8 mouse cellular contexts compared by ENCODE assay signal in the genomic region with DNA sequence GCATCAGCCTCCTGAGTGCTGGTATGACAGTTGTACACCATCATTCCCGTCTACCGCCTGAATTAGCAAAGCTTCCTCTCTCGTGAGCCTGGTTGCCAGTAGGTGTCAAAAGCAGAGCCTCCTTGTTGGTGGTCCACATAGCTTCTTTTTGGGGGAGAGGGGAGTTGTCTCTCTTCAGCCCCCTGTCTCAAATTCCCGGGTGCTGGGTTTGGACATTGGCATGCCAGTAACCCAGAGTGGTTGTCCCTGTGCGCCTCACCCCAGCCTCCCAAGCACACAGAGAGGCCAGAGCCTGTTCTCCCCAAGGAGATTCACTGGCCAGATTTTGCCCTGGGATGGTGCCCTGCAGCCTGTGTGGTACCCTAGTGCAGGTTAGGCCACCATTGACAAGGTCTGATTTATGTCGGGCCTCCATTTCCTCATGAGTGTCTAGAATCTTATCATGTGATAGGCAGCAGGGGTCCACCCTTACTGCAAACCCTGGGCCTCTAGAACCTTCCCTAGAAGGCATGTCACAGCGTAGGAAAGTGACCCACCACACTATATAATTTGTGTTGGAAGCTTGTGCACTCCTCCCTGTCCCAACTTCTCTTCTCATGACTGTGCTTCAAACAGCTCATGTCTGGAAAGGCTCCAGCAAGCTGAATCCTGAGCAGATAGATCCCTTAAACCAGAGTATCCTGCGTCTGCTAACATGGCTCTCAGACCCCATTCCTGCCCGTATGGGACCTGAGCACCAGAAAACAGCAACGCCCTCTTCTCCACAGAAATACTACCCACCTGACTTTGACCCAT. TPM values are rescaled to one million over a fixed set of nuclear protein-coding genes. Genes with fewer than 3 reads are reported as not detected.
DNase-seq lines count a peak whose midpoint lies in the region; ATAC-seq and TF ChIP-seq lines count a peak whose summit lies in the region.

No protein-coding gene starts in this region.

- no peak for TF ChIP-seq RAD21 in MEL (IDR thresholded peaks at IDR 0.05; ENCODE audit: low read depth, low read length)

- WGBS in heart, embryonic 14.5 days: 68% methylated on average over 10 of the region's 10 CpGs
- 74% methylated on average over 10 of the region's 10 CpGs for WGBS in forebrain, embryonic 14.5 days
- 54% methylated on average over 10 of the region's 10 CpGs for WGBS in liver, embryonic 15.5 days (ENCODE audit: insufficient replicate concordance)

- no peaks in the 10 kb centered on the region for H3K9me3 ChIP-seq in heart, embryonic 14.5 days (ENCODE audit: control insufficient read depth, low read length)
- H3K9me3 ChIP-seq in MEL (replicated peaks; ENCODE audit: insufficient read depth, low read length): no peaks in the 10 kb centered on the region
- H3K9me3 ChIP-seq in forebrain, embryonic 14.5 days (replicated peaks; ENCODE audit: control insufficient read depth, low read length): no peaks in the 10 kb centered on the region
- no peaks in the 10 kb centered on the region for H3K9me3 ChIP-seq in liver, embryonic 15.5 days (replicated peaks)

- peaks cover 18% of the 10 kb centered on the region in 2 experiments for H3K4me1 ChIP-seq in heart, embryonic 14.5 days (ENCODE audit: control insufficient read depth in 2 of 2, insufficient read depth in 2 of 2, low read length in 2 of 2)
- H3K4me1 ChIP-seq in MEL (ENCODE audit: control insufficient read depth in 1 of 2, insufficient read depth in 2 of 2, low read length in 2 of 2): peaks cover 6 to 15% of the 10 kb centered on the region in 2 experiments; a peak in 3 of 4 replicates
- H3K4me1 ChIP-seq in forebrain, embryonic 14.5 days (ENCODE audit: control insufficient read depth, insufficient read depth, low read length): peaks cover 17% of the 10 kb centered on the region
- H3K4me1 ChIP-seq in liver, embryonic 15.5 days (replicated peaks): peaks cover 49% of the 10 kb centered on the region

- H3K79me2 ChIP-seq in MEL (ENCODE audit: control insufficient read depth, insufficient read depth, low read length, poor library complexity): peaks cover 10% of the 10 kb centered on the region

- TF ChIP-seq CTCF in MEL (IDR thresholded peaks at IDR 0.05 in 2 of 3, conservative IDR thresholded peaks at IDR 0.05 in 1 of 3; ENCODE audit: control insufficient read depth in 1 of 3, insufficient read depth in 1 of 3, low read depth in 2 of 3, low read length in 3 of 3, poor library complexity in 1 of 3, severe bottlenecking in 1 of 3): no peak

- H3K27me3 ChIP-seq in heart, embryonic 14.5 days (ENCODE audit: control insufficient read depth, insufficient read depth, low read length): peaks cover 6% of the 10 kb centered on the region
- no peaks in the 10 kb centered on the region for H3K27me3 ChIP-seq in MEL (ENCODE audit: control insufficient read depth in 1 of 2, insufficient read depth in 2 of 2, low read length in 2 of 2)
- no peaks in the 10 kb centered on the region for H3K27me3 ChIP-seq in forebrain, embryonic 14.5 days (replicated peaks; ENCODE audit: control insufficient read depth, insufficient read depth, low read length)
- H3K27me3 ChIP-seq in liver, embryonic 15.5 days: 0 out of 2 replicates have a peak, but pooled peaks cover under 1% of the 10 kb centered on the region

- peaks cover 36% of the 10 kb centered on the region for H3K36me3 ChIP-seq in heart, embryonic 14.5 days (ENCODE audit: control insufficient read depth, insufficient read depth, low read length)
- peaks cover 0 to 5% of the 10 kb centered on the region in 2 experiments; a peak in 1 of 4 replicates for H3K36me3 ChIP-seq in MEL (ENCODE audit: control insufficient read depth in 1 of 2, insufficient read depth in 2 of 2, low read length in 2 of 2)
- peaks cover 29% of the 10 kb centered on the region for H3K36me3 ChIP-seq in forebrain, embryonic 14.5 days (ENCODE audit: control insufficient read depth, insufficient read depth, low read length)
- H3K36me3 ChIP-seq in liver, embryonic 15.5 days (replicated peaks): peaks cover 32% of the 10 kb centered on the region

- intact Hi-C loops in heart, postnatal 14 days (cut with DNase I): loop anchor here (10.0 kb wide), 2 partner anchors 255 to 295 kb away; a partner anchor contains a TSS
- intact Hi-C loops in left cerebral cortex, postnatal 10 days (cut with DNase I): loop anchor here (5.0 kb wide), 1 partner anchor 258 kb away; no protein-coding TSS in a partner anchor

- H3K9ac ChIP-seq in heart, embryonic 14.5 days (ENCODE audit: low read length): peak overlapping the region; percentile 78
- peak overlapping the region; percentile 62 for H3K9ac ChIP-seq in MEL (ENCODE audit: control insufficient read depth, low read depth, low read length, poor library complexity, severe bottlenecking)
- H3K9ac ChIP-seq in forebrain, embryonic 14.5 days (ENCODE audit: low read length): peak overlapping the region; percentile 62
- peak overlapping the region; percentile 65 for H3K9ac ChIP-seq in liver, embryonic 15.5 days

- no peak for DNase-seq in heart, postnatal 14 days
- DNase-seq in MEL (ENCODE audit: low read depth, low spot score): no peak
- DNase-seq in forebrain, embryonic 14.5 days (ENCODE audit: low spot score): no peak
- DNase-seq in spleen, postnatal 36 days (ENCODE audit: low spot score in 2 of 2): no peak
- no peak for DNase-seq in left cerebral cortex, postnatal 10 days (ENCODE audit: extremely low spot score in 1 of 2, low spot score in 2 of 2)
- DNase-seq in left cerebral cortex, adult 8-10 months (ENCODE audit: low spot score in 2 of 2): no peak

- ATAC-seq in heart, embryonic 14.5 days (ENCODE audit: insufficient number of reproducible peaks, insufficient read depth, low FRiP score, low read depth): no peak
- no peak for ATAC-seq in forebrain, embryonic 14.5 days
- ATAC-seq in liver, embryonic 15.5 days (ENCODE audit: insufficient read depth): no peak

- no peak for TF ChIP-seq EP300 in MEL (IDR thresholded peaks at IDR 0.05; ENCODE audit: low read depth in 1 of 2, low read length in 2 of 2)

- peak overlapping the region; percentile 68 to 98; a peak in 2 of 4 replicates for H3K27ac ChIP-seq in heart, embryonic 14.5 days (replicated peaks in 1 of 2; ENCODE audit: control insufficient read depth in 1 of 2, insufficient read depth in 1 of 2, low read depth in 2 of 2, low read length in 2 of 2)
- H3K27ac ChIP-seq in MEL (ENCODE audit: control insufficient read depth, low read depth, low read length): no peak overlapping the region
- H3K27ac ChIP-seq in forebrain, embryonic 14.5 days (ENCODE audit: low read depth, low read length): peak overlapping the region; percentile 16
- peak overlapping the region; percentile 95 for H3K27ac ChIP-seq in liver, embryonic 15.5 days (replicated peaks)

- H3K4me2 ChIP-seq in heart, embryonic 14.5 days (ENCODE audit: low read length): peak overlapping the region; percentile 75
- H3K4me2 ChIP-seq in forebrain, embryonic 14.5 days (ENCODE audit: low read length): peak overlapping the region; percentile 64
- H3K4me2 ChIP-seq in liver, embryonic 15.5 days: peak overlapping the region; percentile 75

- no peak for TF ChIP-seq POLR2A in MEL (IDR thresholded peaks at IDR 0.05; ENCODE audit: control insufficient read depth in 1 of 2, insufficient read depth in 1 of 2, low read depth in 1 of 2, low read length in 2 of 2, poor library complexity in 1 of 2)

- H3K4me3 ChIP-seq in heart, embryonic 14.5 days (ENCODE audit: control insufficient read depth in 1 of 2, insufficient read depth in 1 of 2, low read depth in 1 of 2, low read length in 2 of 2): peak overlapping the region; percentile 61 to 95
- peak overlapping the region; percentile 61 to 67 for H3K4me3 ChIP-seq in MEL (ENCODE audit: control insufficient read depth in 1 of 2, insufficient read depth in 1 of 2, low read depth in 2 of 2, low read length in 2 of 2)
- peak overlapping the region; percentile 51 for H3K4me3 ChIP-seq in forebrain, embryonic 14.5 days (ENCODE audit: low read depth, low read length)
- peak overlapping the region; percentile 78 for H3K4me3 ChIP-seq in liver, embryonic 15.5 days (replicated peaks)

RNA-seq across cellular contexts. Expression of a gene that starts 1.2 kb away (rescaled TPM):
- polyA plus RNA-seq in heart, embryonic 14.5 days (2014; fragmentation: Nextera tagmentation; extraction: Ambion mirVana): 8.9 and 13.5 TPM in 2 replicates
- total RNA-seq in heart, postnatal 14 days (2021): 10 to 100 TPM; 10.8 to 12.6 TPM
- total RNA-seq in MEL (2012; rRNA removed): 17.6 and 18.6 TPM in 2 replicates
- 10 to 100 TPM; 25.2 to 91.8 TPM for polyA plus RNA-seq in MEL (2012; ENCODE audit: insufficient read depth in 1 of 2, insufficient read length in 2 of 2, low read depth in 1 of 2, low replicate concordance in 2 of 2, missing spikeins in 1 of 2)
- polyA plus RNA-seq in forebrain, embryonic 14.5 days (2014; fragmentation: Nextera tagmentation; extraction: Ambion mirVana): 25.4 and 26.1 TPM in 2 replicates
- polyA plus RNA-seq in liver, embryonic 15.5 days (2015; fragmentation: Nextera tagmentation; extraction: Ambion mirVana): 7.2 and 9.7 TPM in 2 replicates
- total RNA-seq in left cerebral cortex, postnatal 10 days (2021): 10 to 100 TPM; 12.7 to 16.5 TPM
- total RNA-seq in left cerebral cortex, adult 8-10 months (2022): 10 to 100 TPM; 12.9 to 16.9 (median 15.0) TPM

RNA-seq across cellular contexts. Expression of a gene that starts 7.7 kb away (rescaled TPM):
- 1.0 and 1.3 TPM in 2 replicates for polyA plus RNA-seq in heart, embryonic 14.5 days (2014; fragmentation: Nextera tagmentation; extraction: Ambion mirVana)
- total RNA-seq in heart, postnatal 14 days (2021): under 1 TPM; 0.63 to 0.81 TPM
- 0.15 TPM in 1 of 2 replicates, not detected in the other for total RNA-seq in MEL (2012; rRNA removed)
- under 1 TPM in 1 of 2 experiments, not detected in 1; 0.86 TPM for polyA plus RNA-seq in MEL (2012; ENCODE audit: insufficient read depth in 1 of 2, insufficient read length in 2 of 2, low read depth in 1 of 2, low replicate concordance in 2 of 2, missing spikeins in 1 of 2)
- polyA plus RNA-seq in forebrain, embryonic 14.5 days (2014; fragmentation: Nextera tagmentation; extraction: Ambion mirVana): 2.6 and 3.8 TPM in 2 replicates
- polyA plus RNA-seq in liver, embryonic 15.5 days (2015; fragmentation: Nextera tagmentation; extraction: Ambion mirVana): 9.2 and 10.0 TPM in 2 replicates
- total RNA-seq in left cerebral cortex, postnatal 10 days (2021): 1 to 10 TPM; 2.8 to 4.2 TPM
- total RNA-seq in left cerebral cortex, adult 8-10 months (2022): 1 to 10 TPM; 1.1 to 2.5 (median 1.7) TPM

RNA-seq across cellular contexts. Expression of a gene that starts 10.1 kb away (rescaled TPM):
- polyA plus RNA-seq in heart, embryonic 14.5 days (2014; fragmentation: Nextera tagmentation; extraction: Ambion mirVana): 7.1 and 7.3 TPM in 2 replicates
- total RNA-seq in heart, postnatal 14 days (2021): 1 to 10 TPM; 1.3 to 3.1 TPM
- 0.26 and 0.31 TPM in 2 replicates for total RNA-seq in MEL (2012; rRNA removed)
- under 1 TPM in 1 of 2 experiments, not detected in 1; 0.89 TPM for polyA plus RNA-seq in MEL (2012; ENCODE audit: insufficient read depth in 1 of 2, insufficient read length in 2 of 2, low read depth in 1 of 2, low replicate concordance in 2 of 2, missing spikeins in 1 of 2)
- polyA plus RNA-seq in forebrain, embryonic 14.5 days (2014; fragmentation: Nextera tagmentation; extraction: Ambion mirVana): 109 and 111 TPM in 2 replicates
- polyA plus RNA-seq in liver, embryonic 15.5 days (2015; fragmentation: Nextera tagmentation; extraction: Ambion mirVana): 0.18 and 0.32 TPM in 2 replicates
- 10 to 100 TPM; 50.3 to 57.4 TPM for total RNA-seq in left cerebral cortex, postnatal 10 days (2021)
- total RNA-seq in left cerebral cortex, adult 8-10 months (2022): 10 to 100 TPM; 34.8 to 38.9 (median 37.7) TPM

RNA-seq across cellular contexts. Expression of a gene that starts 10.8 kb away (rescaled TPM):
- 4.5 and 5.1 TPM in 2 replicates for polyA plus RNA-seq in heart, embryonic 14.5 days (2014; fragmentation: Nextera tagmentation; extraction: Ambion mirVana)
- total RNA-seq in heart, postnatal 14 days (2021): 1 to 10 TPM; 3.3 to 4.1 TPM
- total RNA-seq in MEL (2012; rRNA removed): 1.6 and 2.0 TPM in 2 replicates
- polyA plus RNA-seq in MEL (2012; ENCODE audit: insufficient read depth in 1 of 2, insufficient read length in 2 of 2, low read depth in 1 of 2, low replicate concordance in 2 of 2, missing spikeins in 1 of 2): 1 to 10 TPM in 1 of 2 experiments, not detected in 1; 1.1 TPM
- 9.8 and 10.3 TPM in 2 replicates for polyA plus RNA-seq in forebrain, embryonic 14.5 days (2014; fragmentation: Nextera tagmentation; extraction: Ambion mirVana)
- 2.3 and 2.8 TPM in 2 replicates for polyA plus RNA-seq in liver, embryonic 15.5 days (2015; fragmentation: Nextera tagmentation; extraction: Ambion mirVana)
- total RNA-seq in left cerebral cortex, postnatal 10 days (2021): 1 to 10 TPM; 3.2 to 5.3 TPM
- total RNA-seq in left cerebral cortex, adult 8-10 months (2022): 1 to 10 TPM; 3.5 to 5.2 (median 4.0) TPM

RNA-seq across cellular contexts. Expression of a gene that starts 26.2 kb away (rescaled TPM):
- polyA plus RNA-seq in heart, embryonic 14.5 days (2014; fragmentation: Nextera tagmentation; extraction: Ambion mirVana): 1.6 and 1.8 TPM in 2 replicates
- total RNA-seq in heart, postnatal 14 days (2021): under 1 TPM in 1 of 2 experiments, not detected in 1; 0.74 TPM
- not detected in 2 replicates for total RNA-seq in MEL (2012; rRNA removed)
- polyA plus RNA-seq in MEL (2012; ENCODE audit: insufficient read depth in 1 of 2, insufficient read length in 2 of 2, low read depth in 1 of 2, low replicate concordance in 2 of 2, missing spikeins in 1 of 2): not detected
- 106 and 121 TPM in 2 replicates for polyA plus RNA-seq in forebrain, embryonic 14.5 days (2014; fragmentation: Nextera tagmentation; extraction: Ambion mirVana)
- 0.13 and 0.50 TPM in 2 replicates for polyA plus RNA-seq in liver, embryonic 15.5 days (2015; fragmentation: Nextera tagmentation; extraction: Ambion mirVana)
- 100 to 1,000 TPM in 1 of 2 experiments, 10 to 100 TPM in 1; 99.7 to 111 TPM for total RNA-seq in left cerebral cortex, postnatal 10 days (2021)
- total RNA-seq in left cerebral cortex, adult 8-10 months (2022): 10 to 100 TPM; 73.6 to 91.7 (median 81.2) TPM

Comparison
In these comparisons a context has a peak if more than half of its experiments do, and no peak if none do; other contexts are left out.
1. RNA of a gene that starts 10.1 kb away (total RNA-seq): 50.3 to 57.4 TPM in left cerebral cortex, postnatal 10 days and 34.8 to 38.9 TPM in left cerebral cortex, adult 8-10 months; 1.3 to 3.1 TPM in heart, postnatal 14 days and 0.26 to 0.31 TPM in MEL; every median in the first group is over 4 times any median in the second.
2. Peak in every context shown above with its lines, with median percentiles within 50 percentile points of each other: H3K4me2 ChIP-seq, H3K4me3 ChIP-seq and H3K9ac ChIP-seq.